Mouse (Mus musculus) adrenal gland, adult (tissue): ENCODE results near the gene Cdc26.
A peak's percentile ranks its signal among the peaks of the same experiment; 100 is the strongest.

Source experiments
- DNase-seq, 2 experiments: peaks; one replicate each; pipeline ENCODE4 v3.0.0; 2022 to 2023; ENCODE audit warnings: low spot score in 1 of 2; ENCODE audit not compliant: inconsistent age in 2 of 2

Gene Cdc26

GRCm38 (mm10) chr4:62408601-62409282 lies at the start of gene Cdc26, which contains the start of gene Prpf4:
Gene Cdc26 (minus strand): TSS chr4:62408642.
Gene Prpf4 (plus strand): TSS chr4:62408797.
- DNase-seq = peak; percentile 98 to 99

GRCm38 (mm10) chr4:62454995-62455394 lies 46.6 kb upstream of the Cdc26 start:
- peak; percentile 45 to 74 for DNase-seq

- DNase-seq = no peak
Measured at GRCm38 (mm10) chr4:62440986-62441385, 32.5 kb upstream of the Cdc26 start.

- DNase-seq = no peak
Measured at GRCm38 (mm10) chr4:62440544-62440943, 32.1 kb upstream of the Cdc26 start.

GRCm38 (mm10) chr4:62439793-62440192 lies 31.4 kb upstream of the Cdc26 start:
- DNase-seq = no peak

- DNase-seq = no peak
Measured at GRCm38 (mm10) chr4:62437871-62438270, 29.4 kb upstream of the Cdc26 start.

GRCm38 (mm10) chr4:62437256-62437778 lies 28.9 kb upstream of the Cdc26 start:
- no peak for DNase-seq

- no peak for DNase-seq
Measured at GRCm38 (mm10) chr4:62435081-62435480, 26.6 kb upstream of the Cdc26 start, which contains the start of gene Rnf183. Gene Rnf183 (minus strand): TSS chr4:62435252.

- peak in 1 of 2 experiments; percentile 71 for DNase-seq
Measured at GRCm38 (mm10) chr4:62433939-62434870, 25.8 kb upstream of the Cdc26 start.

GRCm38 (mm10) chr4:62431522-62431921 lies 23.1 kb upstream of the Cdc26 start:
- DNase-seq = peak in 1 of 2 experiments; percentile 67

GRCm38 (mm10) chr4:62430678-62431077 lies 22.2 kb upstream of the Cdc26 start:
- no peak for DNase-seq

- no peak for DNase-seq
Measured at GRCm38 (mm10) chr4:62429616-62430015, 21.2 kb upstream of the Cdc26 start.

GRCm38 (mm10) chr4:62427978-62428758 lies 19.7 kb upstream of the Cdc26 start:
- DNase-seq = peak; percentile 21 to 38

- DNase-seq = no peak
Measured at GRCm38 (mm10) chr4:62425891-62426290, 17.4 kb upstream of the Cdc26 start.

GRCm38 (mm10) chr4:62419091-62419490 lies 10.6 kb upstream of the Cdc26 start:
- no peak for DNase-seq

GRCm38 (mm10) chr4:62418448-62418847 lies 10.0 kb upstream of the Cdc26 start:
- DNase-seq = no peak

GRCm38 (mm10) chr4:62411606-62412005 lies 3.2 kb upstream of the Cdc26 start:
- peak; percentile 84 to 92 for DNase-seq

- DNase-seq = no peak
Measured at GRCm38 (mm10) chr4:62410325-62410724, 1.9 kb upstream of the Cdc26 start.

- DNase-seq = no peak
Measured at GRCm38 (mm10) chr4:62409615-62410014, 1.2 kb upstream of the Cdc26 start.

GRCm38 (mm10) chr4:62407730-62408582 lies 486 bp downstream of the Cdc26 start:
- DNase-seq = peak; percentile 67 to 91
